Mouse (Mus musculus) layer of hippocampus, adult 18-20 months (tissue): ENCODE results near the gene Acr. TPM values are rescaled to one million over a fixed set of nuclear protein-coding genes. Genes with fewer than 3 reads are reported as not detected.
A peak's percentile ranks its signal among the peaks of the same experiment; 100 is the strongest.

Experiments
- DNase-seq, 2 experiments: peaks; one replicate each; pipeline ENCODE4 v3.0.0; 2022; ENCODE audit warnings: low spot score in 2 of 2
- long read RNA-seq: library from polyadenylated mRNA; stranded (forward); transcript quantifications from one replicate; pipeline ENCODE4 v2.0.0, GENCODE M21; 2021
- total RNA-seq, 2 experiments: library from RNA; stranded (reverse); gene quantifications; 2 replicates each; pipeline ENCODE4 v1.2.3; 2021

Acr gene
- 1 to 10 TPM in 1 of 2 experiments, under 1 TPM in 1; 0.66 to 1.0 TPM for total RNA-seq
- long read RNA-seq, partial matches to known transcripts = 0 of 1 reads
- long read RNA-seq, other reads (novel, unspliced or antisense) = 1 of 1 reads

DNA sequence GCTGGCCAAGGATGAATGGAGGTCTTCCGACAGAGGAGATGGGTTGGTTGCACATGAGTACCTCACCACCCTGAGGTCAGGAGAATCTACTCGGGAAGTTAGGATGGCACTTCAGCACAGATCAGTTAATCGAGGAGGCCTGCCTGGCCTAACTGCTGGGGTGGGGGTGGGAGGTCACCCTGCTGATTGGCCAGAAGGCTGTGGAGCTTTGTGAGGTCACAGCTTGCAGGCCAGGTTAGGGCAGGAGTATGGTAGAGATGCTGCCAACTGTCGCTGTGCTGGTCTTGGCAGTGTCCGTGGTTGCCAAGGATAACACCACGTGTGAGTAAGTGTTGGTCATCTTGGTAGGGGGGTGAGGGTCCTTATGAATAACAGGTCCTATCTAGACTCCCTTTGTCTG lies at the start of gene Acr:
TSS of gene Acr (plus strand) at position 213 of the 400 bp plus-strand sequence.
- DNase-seq = no peak

DNA sequence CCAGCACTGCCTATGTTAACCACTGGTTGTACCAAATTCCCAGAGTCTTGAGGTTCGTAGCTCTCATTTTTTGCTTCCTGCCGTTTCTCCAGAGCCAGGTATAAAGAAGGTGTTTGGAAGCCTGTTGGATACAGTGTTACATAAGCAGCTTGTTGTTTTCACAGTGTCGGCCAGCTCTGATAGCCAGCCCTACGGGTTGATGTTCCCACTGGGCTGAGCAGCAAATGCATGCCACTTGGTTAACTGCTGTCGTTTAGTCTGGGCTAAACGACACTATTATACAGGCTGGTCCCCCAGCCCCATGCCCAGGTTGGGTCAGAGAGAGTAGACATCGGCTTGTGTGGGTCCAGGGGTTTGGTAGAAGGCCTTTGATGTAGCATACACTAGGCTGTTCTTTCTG lies 46.2 kb upstream of the Acr start:
- no peak for DNase-seq

DNA sequence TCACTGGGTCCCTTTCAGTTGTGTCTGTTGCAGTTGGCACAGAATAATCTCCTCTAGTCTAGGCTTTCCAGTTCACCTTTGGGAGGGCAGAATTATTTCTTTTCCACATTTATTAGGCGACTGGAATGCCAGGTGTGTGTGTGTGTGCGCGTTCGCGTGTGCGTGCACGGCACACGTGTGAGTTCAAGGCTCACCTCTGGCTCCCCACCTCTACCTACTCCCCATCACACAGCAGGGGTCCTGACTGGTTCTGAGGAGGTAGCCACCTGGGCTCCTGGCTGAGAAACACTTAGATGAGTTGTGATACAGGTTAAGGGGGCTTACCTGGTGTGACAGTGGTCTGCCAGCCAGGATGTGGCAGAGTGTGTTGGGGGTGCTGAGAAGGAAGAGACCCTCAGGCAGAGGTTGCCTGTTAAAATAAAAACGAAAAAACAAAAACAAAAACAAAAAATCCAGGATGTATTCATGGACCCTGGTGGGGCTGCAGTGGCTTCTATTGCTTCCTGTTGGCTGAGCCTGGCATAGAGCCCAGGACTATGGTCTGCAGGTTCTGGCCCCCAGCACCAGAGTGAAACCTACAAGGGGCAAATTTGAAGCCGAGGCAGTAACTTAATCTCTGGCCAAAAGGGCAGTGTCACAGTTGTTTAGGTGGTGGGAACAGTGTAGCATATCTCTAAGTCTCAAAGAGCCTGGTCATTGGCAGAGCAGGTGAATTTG lies 45.4 kb upstream of the Acr start:
- DNase-seq = no peak

DNA sequence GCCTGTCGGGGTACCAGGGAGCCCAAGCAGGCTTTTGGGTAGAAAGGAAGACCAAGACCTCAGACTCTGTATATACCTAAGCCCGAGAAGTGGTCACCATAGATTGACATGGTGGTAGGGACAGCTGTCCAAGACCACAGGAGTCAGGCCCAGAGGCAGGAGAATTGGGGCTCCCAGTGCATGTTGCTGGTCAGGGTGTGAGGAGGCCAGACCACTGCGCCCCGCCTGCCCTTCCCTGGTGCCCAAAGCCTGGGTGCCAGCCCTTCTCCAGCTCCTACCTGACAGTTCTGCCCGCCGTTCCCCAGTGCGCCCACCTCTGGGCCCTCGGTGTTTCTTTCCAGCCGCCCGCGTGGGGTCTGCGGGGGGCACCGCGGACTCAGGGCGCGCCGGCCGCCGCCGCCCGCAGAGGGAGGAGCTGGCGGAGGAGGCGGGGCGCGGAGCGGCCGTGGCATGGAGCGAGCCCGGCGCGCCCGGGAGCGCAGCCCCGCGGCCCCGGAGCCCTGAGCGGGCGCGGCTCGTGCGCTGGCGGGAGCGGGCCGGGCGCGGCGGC lies 44.8 kb upstream of the Acr start:
- no peak for DNase-seq

DNA sequence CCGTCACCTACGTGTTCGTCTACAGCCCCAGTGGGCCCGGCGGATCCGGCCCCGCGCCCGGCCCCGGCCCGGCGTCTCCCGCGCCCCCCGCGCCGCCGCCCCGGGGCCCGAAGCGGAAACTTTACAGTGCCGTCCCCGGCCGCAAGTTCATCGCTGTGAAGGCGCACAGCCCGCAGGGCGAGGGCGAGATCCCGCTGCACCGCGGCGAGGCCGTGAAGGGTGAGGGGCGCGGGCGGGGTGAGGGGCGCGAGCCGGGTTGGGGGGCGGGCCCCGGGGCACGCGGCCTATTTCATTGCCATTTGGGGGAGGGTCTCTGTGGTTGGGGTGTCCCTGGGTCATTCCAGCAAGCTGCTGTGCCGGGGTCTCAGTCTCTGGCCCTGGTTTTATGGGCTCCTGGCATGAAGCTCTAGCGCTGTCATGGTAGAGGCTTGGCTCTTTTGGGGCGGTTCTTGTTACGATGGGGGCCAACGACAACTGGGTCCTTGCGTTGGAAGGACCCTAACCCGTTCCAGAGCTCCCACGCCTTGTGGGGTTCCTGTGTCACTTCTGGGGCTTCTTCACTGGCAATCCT lies 44.0 kb upstream of the Acr start:
- no peak for DNase-seq

DNA sequence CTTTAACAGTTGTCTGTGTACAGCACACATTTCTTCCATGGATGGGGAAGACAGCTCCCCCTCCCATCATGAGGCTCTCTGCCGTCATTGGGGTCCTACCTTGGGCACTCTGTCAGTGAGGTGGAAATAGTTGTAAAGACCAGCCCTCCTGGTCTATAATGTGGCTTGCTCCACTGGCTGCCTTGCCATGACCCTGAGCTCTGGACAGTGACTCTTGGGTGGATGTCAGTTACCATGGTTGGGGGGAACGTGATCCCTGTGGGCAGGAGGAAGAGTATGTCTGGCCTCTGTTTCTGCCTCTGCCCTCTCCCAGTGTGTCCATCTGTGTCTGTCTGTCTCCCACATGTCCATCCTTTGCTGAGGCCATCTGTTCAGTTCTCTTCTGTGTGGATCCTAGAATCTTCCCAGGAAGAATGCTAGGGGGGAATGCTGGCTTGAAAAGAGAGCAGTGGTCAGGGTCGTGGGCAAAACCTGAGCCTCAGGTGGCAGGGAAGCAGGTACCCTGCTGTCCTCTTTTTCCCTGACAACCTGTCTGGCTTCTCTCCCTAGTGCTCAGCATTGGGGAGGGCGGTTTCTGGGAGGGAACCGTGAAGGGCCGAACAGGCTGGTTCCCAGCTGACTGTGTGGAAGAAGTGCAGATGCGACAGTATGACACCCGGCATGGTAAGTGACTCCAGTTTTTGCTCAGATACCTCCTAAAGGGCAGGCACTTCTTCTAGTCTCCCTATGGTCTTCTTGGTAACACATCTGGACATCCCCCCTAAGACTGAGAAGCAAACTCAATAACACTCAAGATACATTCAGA lies 43.3 kb upstream of the Acr start:
- DNase-seq = no peak

DNA sequence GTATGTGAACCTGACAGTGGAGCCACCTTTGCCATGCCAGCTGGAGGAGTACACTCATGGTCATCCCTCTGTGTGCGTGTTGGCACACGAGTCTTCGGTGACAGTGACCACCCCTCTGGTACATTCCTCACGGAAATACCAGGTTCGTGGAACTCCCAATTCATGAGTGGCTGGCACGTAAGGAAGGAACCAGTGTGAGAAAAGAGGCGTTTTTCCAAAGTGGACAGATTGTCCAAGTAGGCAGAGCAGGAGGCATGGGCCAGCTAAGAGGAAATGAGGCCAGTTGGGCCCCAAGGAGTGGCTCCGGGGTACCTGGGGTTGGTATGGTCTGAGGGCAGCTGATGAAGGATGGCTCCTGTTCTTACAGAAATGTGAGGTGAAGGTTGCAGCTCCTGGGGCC lies 42.7 kb upstream of the Acr start:
- no peak for DNase-seq

DNA sequence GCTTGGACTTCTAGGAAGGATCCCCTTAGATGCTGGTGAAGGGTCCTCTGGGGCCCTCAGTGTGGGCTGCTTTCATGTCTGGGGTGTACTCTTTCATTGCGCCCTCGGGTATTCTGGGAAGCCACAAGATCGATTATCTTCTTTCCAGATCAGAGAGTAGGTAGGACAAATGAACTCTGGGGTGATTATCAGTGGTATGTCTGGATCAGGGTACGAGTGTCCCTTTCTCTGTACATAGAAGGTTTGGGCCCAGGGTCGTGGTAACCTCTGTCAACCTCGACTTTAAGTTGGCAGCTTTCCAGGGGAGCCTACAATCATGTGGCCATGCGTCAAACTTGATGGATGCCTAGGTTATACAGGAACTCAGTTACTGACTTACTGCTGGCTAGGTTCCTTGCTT lies 42.2 kb upstream of the Acr start:
- DNase-seq = no peak

DNA sequence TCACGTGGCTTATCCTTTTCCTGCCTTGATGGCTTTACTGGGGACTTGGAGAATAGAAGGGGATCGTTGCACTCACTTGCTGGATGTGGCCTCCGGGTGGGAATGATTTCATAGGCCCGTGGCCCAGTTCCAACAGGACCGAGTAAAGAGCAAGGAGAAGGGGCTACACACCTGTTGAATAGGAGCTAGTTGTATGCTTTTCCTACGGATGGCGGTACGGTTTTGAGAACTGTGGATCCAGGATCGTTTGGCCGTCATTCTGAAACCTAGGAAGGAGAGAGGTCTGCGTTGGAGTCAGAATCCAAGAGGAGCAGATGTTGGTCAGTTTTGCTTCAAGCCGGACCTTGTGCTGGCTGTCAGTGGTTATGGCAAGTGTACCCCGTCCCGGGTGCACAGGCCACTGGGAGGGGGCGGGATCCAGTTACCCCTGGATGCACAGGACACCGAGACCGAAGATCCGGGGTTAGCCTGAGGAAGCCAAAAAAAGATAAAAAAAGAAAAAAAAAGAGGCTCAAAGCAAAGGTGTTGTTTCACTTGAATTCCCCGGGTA lies 41.3 kb upstream of the Acr start:
- DNase-seq = no peak

DNA sequence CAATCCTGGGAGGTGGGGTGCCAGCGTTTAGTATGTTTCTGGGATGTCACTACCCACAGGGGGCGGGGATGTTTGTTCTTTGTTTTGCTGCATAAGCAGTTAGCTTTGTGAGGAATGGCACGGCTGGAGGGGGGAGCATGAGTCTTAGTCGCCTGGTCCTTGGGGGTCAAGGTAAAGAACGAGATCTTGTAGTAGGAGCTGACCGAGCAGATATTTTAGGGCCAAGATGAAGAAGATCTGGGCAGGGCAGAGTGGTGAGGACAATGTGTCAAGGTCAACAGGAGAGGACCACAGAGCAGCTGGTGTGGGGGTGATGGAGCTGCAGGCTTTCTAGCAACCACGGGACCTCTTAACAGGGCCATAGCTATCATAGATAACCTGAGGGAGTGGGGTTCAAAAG lies 40.7 kb upstream of the Acr start:
- DNase-seq = no peak

DNA sequence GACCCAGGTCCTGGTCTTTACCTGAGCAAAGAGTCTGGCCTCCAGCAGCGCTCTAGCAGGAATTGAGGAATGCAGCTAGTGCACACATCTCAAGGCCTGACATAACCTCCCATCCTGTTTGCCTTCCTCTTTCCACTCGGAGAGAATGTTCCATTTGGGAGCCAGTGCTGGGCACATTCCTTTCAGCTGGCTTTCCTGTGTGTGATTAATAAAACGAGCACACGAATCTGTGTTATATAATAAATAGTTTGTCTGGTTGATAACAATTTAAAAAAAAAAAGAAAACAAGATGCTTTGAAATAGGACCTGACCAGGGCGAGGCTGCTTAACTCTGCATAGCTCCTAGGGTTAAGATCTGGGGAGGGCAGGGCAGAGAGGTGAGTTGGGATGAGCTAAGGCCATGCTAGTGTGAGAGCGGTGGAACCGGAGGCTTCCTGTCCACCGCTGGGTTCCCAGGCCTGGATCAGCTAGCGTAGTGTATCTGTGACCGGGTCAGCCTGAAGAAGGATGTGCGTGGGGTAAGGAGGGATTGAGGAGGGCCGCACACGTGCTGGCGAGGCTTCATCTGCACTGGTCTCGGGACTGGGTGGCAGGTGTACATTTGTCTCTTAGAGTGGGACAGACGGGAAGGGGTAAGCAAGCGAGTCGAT lies 39.8 kb upstream of the Acr start:
- DNase-seq = no peak

DNA sequence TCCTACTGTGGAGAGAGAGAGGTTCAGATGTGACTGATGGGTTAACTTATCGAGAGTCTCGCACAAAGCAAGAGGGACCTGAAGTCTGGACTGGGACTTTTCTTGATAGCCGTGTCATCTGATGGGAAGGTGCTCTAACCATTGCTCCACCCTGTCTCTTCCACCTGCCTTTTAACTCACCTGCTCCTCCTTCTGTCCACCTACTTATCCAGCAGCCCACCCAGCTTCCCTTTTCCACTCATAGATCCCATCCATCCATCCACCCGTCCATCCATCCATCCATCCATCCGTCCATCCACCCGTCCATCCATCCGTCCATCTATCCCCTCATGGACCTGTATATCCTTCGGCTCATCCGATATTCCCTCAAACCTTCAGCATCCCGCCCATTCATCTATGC lies 39.2 kb upstream of the Acr start:
- DNase-seq = no peak

DNA sequence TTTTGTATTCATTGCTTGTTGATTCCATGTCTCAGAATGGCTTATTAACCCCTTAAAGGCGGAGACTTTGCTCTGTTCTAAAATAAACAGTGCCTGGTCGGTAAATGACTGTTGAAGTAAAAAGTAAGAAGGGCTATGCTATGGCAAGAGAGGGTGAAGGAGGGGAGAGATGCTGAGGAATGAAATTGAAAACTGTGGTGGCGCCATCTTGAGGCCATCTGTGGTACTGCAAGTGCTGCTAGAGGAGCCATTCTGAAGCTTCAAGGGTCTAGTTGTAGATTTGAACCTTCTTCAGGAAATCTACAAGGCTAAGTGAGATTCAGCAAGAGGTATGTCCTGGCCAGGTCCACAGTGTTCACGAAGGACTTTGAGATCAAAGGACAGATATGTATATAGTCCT lies 37.8 kb upstream of the Acr start:
- DNase-seq = peak; percentile 61 to 84

DNA sequence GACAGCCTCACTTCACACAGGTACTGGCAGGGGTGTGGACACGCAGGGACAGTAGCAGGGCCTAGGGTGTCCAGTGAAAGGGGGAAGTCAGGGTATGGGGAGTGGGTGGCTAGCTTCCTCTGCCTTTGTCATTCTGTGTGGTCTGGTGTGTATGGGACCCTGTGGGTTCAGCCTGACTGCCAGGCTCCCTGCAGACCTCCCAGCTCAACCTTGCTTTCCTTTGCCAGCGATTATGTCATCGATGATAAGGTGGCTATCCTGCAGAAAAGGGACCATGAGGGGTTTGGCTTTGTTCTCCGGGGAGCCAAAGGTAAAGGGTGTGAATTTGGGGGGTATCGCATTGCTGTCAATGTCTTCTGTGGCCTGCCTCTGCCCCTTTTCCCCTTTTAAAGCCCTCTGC lies 36.7 kb upstream of the Acr start:
- DNase-seq = no peak

DNA sequence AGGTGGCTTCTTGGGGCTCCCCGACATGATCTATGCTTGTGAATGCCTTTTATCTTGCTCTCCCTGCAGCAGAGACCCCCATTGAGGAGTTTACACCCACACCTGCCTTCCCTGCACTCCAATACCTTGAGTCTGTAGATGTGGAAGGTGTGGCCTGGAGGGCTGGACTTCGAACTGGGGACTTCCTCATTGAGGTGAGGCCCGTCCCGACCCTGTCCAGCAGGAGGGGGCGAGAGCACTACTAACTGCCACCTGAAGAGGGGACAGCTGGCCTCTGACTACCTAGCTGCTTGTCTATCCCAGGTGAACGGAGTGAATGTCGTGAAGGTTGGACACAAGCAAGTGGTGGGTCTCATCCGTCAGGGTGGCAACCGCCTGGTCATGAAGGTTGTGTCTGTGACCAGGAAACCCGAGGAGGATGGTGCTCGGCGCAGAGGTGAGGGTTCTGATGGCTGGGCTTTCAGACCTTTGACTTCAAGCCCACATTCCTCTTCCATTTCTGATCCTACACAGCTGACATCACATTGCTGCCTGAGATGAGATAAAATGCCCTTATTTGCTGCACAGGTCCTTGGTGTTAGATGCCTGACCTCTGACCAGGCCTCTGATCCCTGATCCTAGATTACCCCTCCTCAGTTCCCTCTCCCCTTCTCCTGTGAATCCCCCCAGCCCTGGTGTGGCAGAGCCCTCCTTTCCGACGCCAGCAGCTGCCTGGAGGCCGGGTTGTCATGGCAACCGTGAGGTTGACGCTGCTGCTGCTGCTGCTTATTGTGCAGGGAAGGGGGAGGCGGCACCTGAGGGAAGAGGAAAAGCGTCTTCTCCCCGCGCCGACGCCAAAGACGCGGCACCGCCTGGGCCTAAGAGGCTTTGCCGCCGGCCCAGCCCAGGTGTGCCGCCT lies 35.9 kb upstream of the Acr start:
- DNase-seq = peak; percentile 75 to 86

DNA sequence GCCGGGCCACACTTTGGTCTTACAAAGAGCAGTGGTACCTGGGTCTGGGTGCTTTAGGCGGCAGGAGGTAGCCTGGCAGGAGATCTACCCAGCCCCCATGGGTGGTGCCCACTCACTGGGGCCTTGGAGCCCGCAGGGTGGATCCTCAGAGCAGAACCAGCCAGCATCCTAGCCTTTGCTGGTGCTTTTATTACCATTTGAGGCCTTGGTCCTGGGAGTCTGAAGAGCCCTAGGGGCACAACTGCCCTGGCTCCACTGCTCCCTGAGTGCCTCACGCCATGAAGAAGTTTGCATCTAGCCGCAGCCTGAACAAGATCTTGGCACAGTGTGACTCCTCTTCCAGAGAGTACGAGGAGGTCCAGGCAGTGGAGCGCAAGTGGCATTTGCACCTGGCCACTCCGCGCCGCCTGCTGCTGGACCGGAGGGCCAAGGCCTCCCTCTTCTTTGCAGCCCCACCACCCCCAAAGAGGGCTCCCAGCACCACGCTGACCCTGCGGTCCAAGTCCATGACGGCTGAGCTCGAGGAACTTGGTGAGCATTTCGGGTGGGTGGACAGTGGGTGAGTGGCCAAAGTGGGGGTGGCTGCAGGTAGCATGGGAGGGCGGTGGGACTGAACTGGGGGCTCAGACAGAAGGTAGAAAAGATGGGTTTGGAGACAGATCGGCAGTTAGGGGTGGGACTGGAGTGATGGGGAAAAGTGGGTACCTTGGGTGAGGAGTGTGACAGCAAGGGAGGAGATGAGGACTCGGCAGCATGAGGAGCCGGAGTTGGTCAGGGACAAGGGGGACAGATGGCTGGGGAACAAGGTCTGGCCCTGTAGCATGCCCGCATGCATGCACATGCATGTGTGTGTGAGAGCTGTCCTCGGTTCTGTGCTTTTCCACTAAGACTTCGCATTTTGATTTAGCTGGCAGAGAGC lies 34.9 kb upstream of the Acr start:
- no peak for DNase-seq

DNA sequence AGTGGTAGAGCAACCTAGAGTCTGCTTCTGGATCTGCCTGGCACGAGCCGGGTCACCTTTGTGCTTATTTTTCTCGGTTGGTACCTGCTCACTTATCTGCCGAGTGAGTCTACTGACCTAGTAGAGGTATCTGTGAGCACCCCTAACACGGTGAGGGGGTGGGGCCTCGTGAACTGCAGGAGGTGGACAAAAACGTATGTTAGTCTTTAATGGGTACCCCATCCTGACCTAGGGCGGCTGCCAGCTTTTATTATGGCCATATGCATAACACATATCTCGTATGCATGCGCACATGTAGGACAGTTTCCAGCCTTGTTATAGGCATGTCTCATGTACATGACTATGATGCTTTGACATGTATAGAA lies 34.3 kb upstream of the Acr start:
- no peak for DNase-seq

DNA sequence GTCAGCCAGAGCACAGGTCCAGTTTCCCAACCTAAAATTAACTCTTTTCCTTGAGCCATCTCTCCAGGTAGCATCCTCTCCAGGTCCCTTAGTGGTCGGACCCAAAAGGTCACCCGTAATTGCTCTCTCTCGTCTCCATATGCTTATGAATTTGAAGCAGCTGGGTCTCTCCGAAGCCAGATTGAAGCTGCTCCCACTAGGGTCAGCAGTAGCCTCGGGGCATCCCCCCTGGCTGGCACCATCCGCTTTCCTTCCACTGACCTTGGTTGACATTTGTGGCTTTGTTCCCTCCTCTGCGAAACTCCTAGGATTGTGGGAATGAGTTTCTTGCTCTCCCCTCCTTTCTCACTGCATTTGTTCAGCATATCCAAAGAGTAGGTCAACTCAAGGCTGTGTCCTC lies 24.0 kb upstream of the Acr start:
- no peak for DNase-seq

DNA sequence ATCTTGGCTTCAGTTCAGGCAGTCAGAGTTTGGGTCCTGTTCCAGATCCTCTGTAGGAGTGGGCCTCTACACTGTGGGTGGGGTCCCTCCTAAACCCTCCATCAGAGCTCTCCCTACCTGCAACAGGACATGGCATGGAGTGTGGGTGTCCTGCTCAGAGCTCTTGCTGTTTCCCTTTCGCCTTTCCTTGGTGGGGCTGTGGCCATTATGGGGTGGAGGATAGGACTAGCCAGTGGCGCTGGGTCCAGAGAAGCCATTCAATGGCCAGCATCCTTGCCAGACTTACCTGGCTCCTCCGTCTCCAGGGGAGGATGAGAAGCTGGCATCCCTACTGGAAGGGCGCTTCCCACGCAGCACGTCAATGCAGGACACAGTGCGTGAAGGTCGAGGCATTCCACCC lies 20.8 kb upstream of the Acr start:
- no peak for DNase-seq
